Mouse (Mus musculus) B cell, adult 2 months (primary cell): ENCODE results near the gene Carmil2.

Experiments
- DNase-seq, 2 experiments: peaks; one replicate each; pipeline ENCODE4 v3.0.0; 2022

The Carmil2 gene

GRCm38 (mm10) chr8:105727397-105728124 is 41.5 kb downstream of the Carmil2 start:
- no peak for DNase-seq

GRCm38 (mm10) chr8:105732186-105732585 is 46.1 kb downstream of the Carmil2 start:
- DNase-seq: no peak

DNA sequence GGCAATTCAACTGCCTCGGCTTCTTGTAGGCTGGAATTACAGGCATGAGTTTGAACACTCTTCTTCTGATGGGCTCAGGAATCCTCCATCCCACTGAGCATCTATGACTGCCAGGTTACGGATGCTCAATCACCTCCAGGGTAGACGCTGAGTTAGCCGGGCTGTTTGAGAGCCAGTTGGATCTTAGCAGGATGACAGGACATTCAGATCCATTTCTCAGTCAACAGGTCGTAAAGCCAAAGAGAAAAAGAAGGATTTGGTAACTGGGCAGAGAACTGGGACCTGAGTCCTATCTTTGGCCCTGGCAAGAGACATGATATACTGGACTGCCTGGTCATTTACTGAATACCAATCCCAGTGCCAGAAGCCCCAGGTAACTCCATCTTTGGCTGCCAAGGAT is 53.1 kb downstream of the Carmil2 start:
- DNase-seq: no peak

DNA sequence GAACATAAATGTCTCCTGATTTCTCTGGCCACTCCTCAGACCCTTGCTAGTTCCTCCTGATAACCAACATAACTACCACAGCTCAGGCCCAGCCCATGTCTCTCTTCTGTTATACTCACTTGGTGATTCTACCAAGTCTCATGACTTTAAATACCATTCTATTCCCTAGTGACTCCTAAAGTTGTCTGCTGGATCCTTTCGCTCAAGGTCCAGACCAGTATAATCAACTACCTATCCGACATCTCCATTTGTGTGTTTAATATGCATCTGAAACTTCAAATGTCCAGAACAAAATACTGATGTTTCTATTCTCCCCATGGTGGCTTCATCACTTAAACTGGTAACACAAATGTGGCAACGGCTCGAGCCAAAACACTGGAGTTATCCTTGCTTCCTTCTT is 57.2 kb downstream of the Carmil2 start:
- no peak for DNase-seq
